Mouse (Mus musculus) intestine, embryonic 16.5 days (tissue): ENCODE results near the gene Stx17. TPM values are rescaled to one million over a fixed set of nuclear protein-coding genes. Genes with fewer than 3 reads are reported as not detected.
A peak's percentile ranks its signal among the peaks of the same experiment; 100 is the strongest.

ENCODE experiments used
- ATAC-seq: fragments of 200-750 bp; cut with Nextera tagmentation; 2 replicates; pipeline ENCODE4 v1.8.0; 2017; ENCODE audit warnings: moderate TSS enrichment, moderate library complexity
- H3K27ac ChIP-seq: fragments of 300-500 bp; sonication (generic); 2 replicates; pipeline ENCODE4 v1.5.1; 2014; ENCODE audit warnings: mild to moderate bottlenecking, low read length
- H3K27me3 ChIP-seq: fragments of 300-500 bp; sonication (generic); replicated peaks from 2 replicates; pipeline ENCODE4 v1.6.1; 2014; ENCODE audit warnings: low read length, control low read depth, mixed read lengths; ENCODE audit not compliant: control insufficient read depth, insufficient read depth
- H3K36me3 ChIP-seq: fragments of 300-500 bp; sonication (generic); 2 replicates; pipeline ENCODE4 v1.6.1; 2014; ENCODE audit warnings: low read length, control low read depth; ENCODE audit not compliant: control insufficient read depth, insufficient read depth
- H3K4me1 ChIP-seq: fragments of 300-500 bp; sonication (generic); 2 replicates; pipeline ENCODE4 v1.6.1; 2014; ENCODE audit warnings: low read length, control low read depth, mixed read lengths; ENCODE audit not compliant: control insufficient read depth, insufficient read depth
- H3K4me2 ChIP-seq: fragments of 300-500 bp; sonication (generic); 2 replicates; pipeline ENCODE4 v1.6.1; 2014; ENCODE audit warnings: low read depth, low read length, control low read depth
- H3K4me3 ChIP-seq: fragments of 300-500 bp; sonication (generic); 2 replicates; pipeline ENCODE4 v1.5.1; 2014; ENCODE audit warnings: mild to moderate bottlenecking, low read length
- H3K9ac ChIP-seq: fragments of 300-500 bp; sonication (generic); 2 replicates; pipeline ENCODE4 v1.6.1; 2014; ENCODE audit warnings: low read depth, low read length
- H3K9me3 ChIP-seq: fragments of 300-500 bp; sonication (generic); 2 replicates; pipeline ENCODE4 v1.6.1; 2016; ENCODE audit warnings: low read length, control low read depth; ENCODE audit not compliant: control insufficient read depth
- WGBS: fragments of 180-500 bp; shearing (Covaris S2); extraction: QIAGEN DNeasy Blood & Tissue Kit; methylation state at CpG from one replicate; pipeline ENCODE4 v1.1.7; 2014; 5-methylcytosine and 5-hydroxymethylcytosine counted together
- microRNA counts: library from miRNA; unstranded; fragments of <30 nt; microRNA quantifications from one replicate; lab custom pipeline; 2016
- microRNA-seq: library from miRNA; unstranded; fragments of <30 nt; microRNA quantifications from one replicate; pipeline ENCODE4, GENCODE M21; 2016
- polyA plus RNA-seq: library from polyadenylated mRNA; unstranded; fragments of >200 nt; fragmentation: Nextera tagmentation; extraction: Ambion mirVana; gene quantifications from 2 replicates; pipeline ENCODE4 v1.2.1, GENCODE M21; 2015

Stx17 gene
- polyA plus RNA-seq, 1 experiment from 2014 or later = 24.5 TPM

- H3K4me2 ChIP-seq = no peak overlapping the region
- no peaks in the 10 kb centered on the region for H3K27me3 ChIP-seq
- H3K9me3 ChIP-seq = no peaks in the 10 kb centered on the region
- H3K4me3 ChIP-seq = no peak overlapping the region
- H3K9ac ChIP-seq = no peak overlapping the region
- no peaks in the 10 kb centered on the region for H3K36me3 ChIP-seq
- H3K4me1 ChIP-seq = no peaks in the 10 kb centered on the region
- no peak for ATAC-seq
- H3K27ac ChIP-seq = no peak overlapping the region
- WGBS = 72% methylated on average over 8 of the region's 8 CpGs
These were observed 73.7 kb downstream of the Stx17 start for GRCm38 (mm10) chr4:48198447-48198846.

DNA sequence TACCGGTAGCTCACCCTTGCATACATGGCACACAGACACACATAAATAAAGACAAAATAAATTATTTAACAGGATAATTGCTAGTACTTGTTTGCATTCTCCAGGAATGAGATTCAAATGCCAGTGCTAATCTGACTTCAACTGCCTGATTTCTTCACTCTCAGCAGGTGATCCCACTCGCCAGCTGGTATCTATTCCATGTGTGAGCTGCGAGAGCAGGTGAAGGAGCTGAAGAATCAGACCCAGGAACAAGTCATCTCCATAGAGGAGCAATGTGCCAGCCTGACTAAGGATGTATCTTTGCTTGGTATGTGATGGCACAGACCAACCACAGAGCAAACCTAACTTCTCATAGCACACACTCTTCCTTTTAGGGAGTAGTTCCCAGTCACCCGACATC, 78.8 kb downstream of the Stx17 start:
- no peak overlapping the region for H3K4me3 ChIP-seq
- H3K27me3 ChIP-seq = no peaks in the 10 kb centered on the region
- no peak for ATAC-seq
- no peaks in the 10 kb centered on the region for H3K4me1 ChIP-seq
- no peak overlapping the region for H3K4me2 ChIP-seq
- no peak overlapping the region for H3K27ac ChIP-seq
- no peak overlapping the region for H3K9ac ChIP-seq
- no peaks in the 10 kb centered on the region for H3K9me3 ChIP-seq
- peaks cover 4% of the 10 kb centered on the region; the same call in 1 of the 2 replicates for H3K36me3 ChIP-seq
- 93% methylated on average over 4 of the region's 4 CpGs for WGBS

DNA sequence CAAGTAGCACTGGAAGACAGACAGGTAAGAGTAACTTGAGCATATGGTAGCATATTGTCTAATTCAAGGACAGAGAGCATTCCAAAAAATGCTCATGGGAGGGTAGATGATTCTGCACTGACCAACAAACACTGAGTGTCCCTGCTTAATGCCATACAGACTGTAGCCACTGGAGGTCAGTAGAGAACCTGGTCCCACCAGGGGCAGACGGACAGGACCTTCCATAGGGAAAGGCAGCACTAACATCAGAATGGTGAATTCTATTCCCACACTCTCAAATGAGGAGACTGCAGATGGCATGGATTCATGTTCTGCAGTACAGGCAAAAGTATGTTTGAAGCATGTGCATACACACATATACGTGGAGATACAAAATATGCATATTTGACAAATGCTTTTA, 100.5 kb downstream of the Stx17 start:
- Histone ChIP-seq H3K27me3 (no peaks in the 10 kb centered on the region), H3K4me1 (no peaks in the 10 kb centered on the region; the same call in 1 of the 2 replicates), H3K27ac (no peak overlapping the region), H3K36me3 (no peaks in the 10 kb centered on the region), H3K4me3 (no peak overlapping the region), H3K9ac (no peak overlapping the region), H3K9me3 (no peaks in the 10 kb centered on the region), H3K4me2 (no peak overlapping the region)
- WGBS = 29% methylated on average over 2 of the region's 2 CpGs
- peak; percentile 75 for ATAC-seq

- H3K27ac ChIP-seq = no peak overlapping the region
- no peak overlapping the region for H3K4me2 ChIP-seq
- H3K4me3 ChIP-seq = no peak overlapping the region
- no peaks in the 10 kb centered on the region; the same call in 1 of the 2 replicates for H3K4me1 ChIP-seq
- 36% methylated on average over 3 of the region's 3 CpGs for WGBS
- no peaks in the 10 kb centered on the region for H3K36me3 ChIP-seq
- peak; percentile 68 for ATAC-seq
- H3K27me3 ChIP-seq = no peaks in the 10 kb centered on the region
- no peaks in the 10 kb centered on the region for H3K9me3 ChIP-seq
- H3K9ac ChIP-seq = no peak overlapping the region
These were observed 100.9 kb downstream of the Stx17 start for GRCm38 (mm10) chr4:48225604-48226003.

- Histone ChIP-seq H3K9me3 (no peaks in the 10 kb centered on the region), H3K36me3 (no peaks in the 10 kb centered on the region), H3K4me3 (no peak overlapping the region), H3K27me3 (no peaks in the 10 kb centered on the region), H3K9ac (no peak overlapping the region), H3K4me1 (no peaks in the 10 kb centered on the region; the same call in 1 of the 2 replicates), H3K4me2 (no peak overlapping the region), H3K27ac (no peak overlapping the region; the same call in 1 of the 2 replicates)
- WGBS = 30% methylated on average over 3 of the region's 3 CpGs
- peak; percentile 80 for ATAC-seq
These were observed 102.1 kb downstream of the Stx17 start for GRCm38 (mm10) chr4:48226800-48227199.

MicroRNA genes within 50 kb of the gene (microRNA counts, 519-probe panel; counts per million panel counts)
- 1,802 counts per million, percentile 30 among the panel's probes with 10 or more counts for microRNA mmu-miR-1958 (lab: Ali Mortazavi, UCI)

Small RNAs within 50 kb of the gene (microRNA-seq; reads per million reads assigned to microRNA genes)
- not detected for gene Mir1958

Other genes starting within 250 kb of the Stx17 start
- gene Nr4a3, start 79.8 kb upstream of the Stx17 start, polyA plus RNA-seq = 0.06 and 0.16 TPM in 2 replicates
- gene Erp44, start 154.6 kb downstream of the Stx17 start, polyA plus RNA-seq = 105 and 108 TPM in 2 replicates
- gene Invs, start 154.8 kb downstream of the Stx17 start, polyA plus RNA-seq = 5.6 and 5.8 TPM in 2 replicates